Mouse (Mus musculus) bone marrow macrophage, adult 2 months (primary cell): ENCODE measurements around the gene Exoc6b.

Experiments used
- CTCF ChIP-seq: IDR thresholded peaks from 2 replicates; pipeline ENCODE4 v1.5.1; 2012; ENCODE audit warnings: low read depth, mild to moderate bottlenecking, low read length, moderate library complexity
- POLR2A ChIP-seq: IDR thresholded peaks from 2 replicates; pipeline ENCODE4 v1.6.1; 2012; ENCODE audit warnings: mild to moderate bottlenecking, low read depth, low read length, borderline replicate concordance

- TF ChIP-seq POLR2A, result no peak
- TF ChIP-seq CTCF, result no peak
These were observed 100.8 kb downstream of the Exoc6b start for GRCm38 (mm10) chr6:84968531-84968930.
